Mouse (Mus musculus): Measurements from ENCODE around the gene Sipa1l3. TPM values are rescaled to one million over a fixed set of nuclear protein-coding genes. Genes with fewer than 3 reads are reported as not detected.
A peak's percentile ranks its signal among the peaks of the same experiment; 100 is the strongest.

Gene Sipa1l3
- polyA plus RNA-seq, 1 experiment: 19.0 TPM

GRCm38 (mm10) chr7:29306619-29307018, 211.8 kb downstream of the Sipa1l3 start:
- Histone ChIP-seq H3K27me3 (ENCODE audit: control insufficient read depth, insufficient read depth, insufficient read length) (no peaks in the 10 kb centered on the region), H3ac (ENCODE audit: control insufficient read depth, insufficient read length) (no peak overlapping the region), H3K36me3 (ENCODE audit: control insufficient read depth, insufficient read depth) (no peaks in the 10 kb centered on the region), H3K4me3 (no peak overlapping the region), H3K79me2 (ENCODE audit: control insufficient read depth, insufficient read depth) (no peaks in the 10 kb centered on the region), H3K4me2 (ENCODE audit: low read depth) (no peak overlapping the region)
- TF ChIP-seq MAX (IDR thresholded peaks at IDR 0.05; ENCODE audit: low read depth) (no peak), CEBPB (IDR thresholded peaks at IDR 0.05; ENCODE audit: insufficient read depth, poor library complexity, severe bottlenecking) (no peak), USF1 (IDR thresholded peaks at IDR 0.05; ENCODE audit: low read depth) (no peak), REST (IDR thresholded peaks at IDR 0.05; ENCODE audit: insufficient read depth, insufficient read length) (no peak), MYOD1 (IDR thresholded peaks at IDR 0.05; ENCODE audit: control insufficient read depth in 1 of 3, insufficient read length in 2 of 3, low read depth in 2 of 3) (no peak), E2F4 (IDR thresholded peaks at IDR 0.05; ENCODE audit: insufficient read depth) (no peak), POLR2AphosphoS2 (IDR thresholded peaks at IDR 0.05; ENCODE audit: insufficient read length, low read depth) (no peak), POLR2A (IDR thresholded peaks at IDR 0.05; ENCODE audit: insufficient read length, low read depth) (no peak), TCF3 (IDR thresholded peaks at IDR 0.05; ENCODE audit: insufficient read length, low read depth) (no peak), SRF (IDR thresholded peaks at IDR 0.05; ENCODE audit: control insufficient read depth, insufficient read length, low read depth) (no peak)

- Histone ChIP-seq H3K79me2 (ENCODE audit: control insufficient read depth, insufficient read depth) (no peaks in the 10 kb centered on the region), H3ac (ENCODE audit: control insufficient read depth, insufficient read length) (no peak overlapping the region), H3K36me3 (ENCODE audit: control insufficient read depth, insufficient read depth) (no peaks in the 10 kb centered on the region), H3K4me3 (no peak overlapping the region), H3K4me2 (ENCODE audit: low read depth) (no peak overlapping the region), H3K27me3 (ENCODE audit: control insufficient read depth, insufficient read depth, insufficient read length) (no peaks in the 10 kb centered on the region)
- no peak for TF ChIP-seq POLR2AphosphoS2 (IDR thresholded peaks at IDR 0.05; ENCODE audit: insufficient read length, low read depth)
- TF ChIP-seq SRF (IDR thresholded peaks at IDR 0.05; ENCODE audit: control insufficient read depth, insufficient read length, low read depth): no peak
- no peak for TF ChIP-seq CEBPB (IDR thresholded peaks at IDR 0.05; ENCODE audit: insufficient read depth, poor library complexity, severe bottlenecking)
- no peak for TF ChIP-seq MYOD1 (IDR thresholded peaks at IDR 0.05; ENCODE audit: control insufficient read depth in 1 of 3, insufficient read length in 2 of 3, low read depth in 2 of 3)
- TF ChIP-seq MAX (IDR thresholded peaks at IDR 0.05; ENCODE audit: low read depth): no peak
- no peak for TF ChIP-seq USF1 (IDR thresholded peaks at IDR 0.05; ENCODE audit: low read depth)
- no peak for TF ChIP-seq POLR2A (IDR thresholded peaks at IDR 0.05; ENCODE audit: insufficient read length, low read depth)
- no peak for TF ChIP-seq TCF12 (IDR thresholded peaks at IDR 0.05; ENCODE audit: insufficient read depth, poor library complexity, severe bottlenecking)
- TF ChIP-seq MYOG (IDR thresholded peaks at IDR 0.05; ENCODE audit: control insufficient read depth in 1 of 3, insufficient read depth in 1 of 3, insufficient read length in 2 of 3, low read depth in 2 of 3): no peak
- TF ChIP-seq TCF3 (IDR thresholded peaks at IDR 0.05; ENCODE audit: insufficient read length, low read depth): no peak
- TF ChIP-seq E2F4 (IDR thresholded peaks at IDR 0.05; ENCODE audit: insufficient read depth): no peak
- TF ChIP-seq REST (IDR thresholded peaks at IDR 0.05; ENCODE audit: insufficient read depth, insufficient read length): no peak
Observed at GRCm38 (mm10) chr7:29306108-29306507, 212.3 kb downstream of the Sipa1l3 start.

- Histone ChIP-seq H3K4me2 (ENCODE audit: low read depth) (peak overlapping the region; percentile 92), H3K4me3 (peak overlapping the region; percentile 26), H3K27me3 (ENCODE audit: control insufficient read depth, insufficient read depth, insufficient read length) (no peaks in the 10 kb centered on the region), H3ac (ENCODE audit: control insufficient read depth, insufficient read length) (no peak overlapping the region), H3K36me3 (ENCODE audit: control insufficient read depth, insufficient read depth) (no peaks in the 10 kb centered on the region), H3K79me2 (ENCODE audit: control insufficient read depth, insufficient read depth) (no peaks in the 10 kb centered on the region)
- TF ChIP-seq MYOD1 (IDR thresholded peaks at IDR 0.05; ENCODE audit: control insufficient read depth in 1 of 3, insufficient read length in 2 of 3, low read depth in 2 of 3): no peak
- no peak for TF ChIP-seq CEBPB (IDR thresholded peaks at IDR 0.05; ENCODE audit: insufficient read depth, poor library complexity, severe bottlenecking)
- TF ChIP-seq POLR2A (IDR thresholded peaks at IDR 0.05; ENCODE audit: insufficient read length, low read depth): no peak
- no peak for TF ChIP-seq TCF12 (IDR thresholded peaks at IDR 0.05; ENCODE audit: insufficient read depth, poor library complexity, severe bottlenecking)
- TF ChIP-seq POLR2AphosphoS2 (IDR thresholded peaks at IDR 0.05; ENCODE audit: insufficient read length, low read depth): no peak
- no peak for TF ChIP-seq SRF (IDR thresholded peaks at IDR 0.05; ENCODE audit: control insufficient read depth, insufficient read length, low read depth)
- TF ChIP-seq REST (IDR thresholded peaks at IDR 0.05; ENCODE audit: insufficient read depth, insufficient read length): no peak
- no peak for TF ChIP-seq TCF3 (IDR thresholded peaks at IDR 0.05; ENCODE audit: insufficient read length, low read depth)
- TF ChIP-seq MAX (IDR thresholded peaks at IDR 0.05; ENCODE audit: low read depth): no peak
- TF ChIP-seq USF1 (IDR thresholded peaks at IDR 0.05; ENCODE audit: low read depth): no peak
Observed at GRCm38 (mm10) chr7:29305263-29305988, 213.0 kb downstream of the Sipa1l3 start.

- Histone ChIP-seq H3K79me2 (ENCODE audit: control insufficient read depth, insufficient read depth) (no peaks in the 10 kb centered on the region), H3ac (ENCODE audit: control insufficient read depth, insufficient read length) (no peak overlapping the region), H3K4me3 (peak overlapping the region; percentile 26), H3K4me2 (ENCODE audit: low read depth) (peak overlapping the region; percentile 92), H3K36me3 (ENCODE audit: control insufficient read depth, insufficient read depth) (no peaks in the 10 kb centered on the region), H3K27me3 (ENCODE audit: control insufficient read depth, insufficient read depth, insufficient read length) (no peaks in the 10 kb centered on the region)
- TF ChIP-seq REST (IDR thresholded peaks at IDR 0.05; ENCODE audit: insufficient read depth, insufficient read length) (no peak), MYOD1 (IDR thresholded peaks at IDR 0.05; ENCODE audit: control insufficient read depth in 1 of 3, insufficient read length in 2 of 3, low read depth in 2 of 3) (no peak), MYOG (IDR thresholded peaks at IDR 0.05; ENCODE audit: control insufficient read depth in 1 of 3, insufficient read depth in 1 of 3, insufficient read length in 2 of 3, low read depth in 2 of 3) (no peak), TCF3 (IDR thresholded peaks at IDR 0.05; ENCODE audit: insufficient read length, low read depth) (no peak), POLR2A (IDR thresholded peaks at IDR 0.05; ENCODE audit: insufficient read length, low read depth) (no peak)
Observed at GRCm38 (mm10) chr7:29304463-29305262, 213.8 kb downstream of the Sipa1l3 start.
